Mouse (Mus musculus) C2C12 (cell line): ENCODE data around the gene Slc4a4.

Source experiments
- CTCF ChIP-seq: IDR thresholded peaks from one replicate; pipeline ENCODE4 v1.5.1; 2011; ENCODE audit not compliant: control insufficient read depth, insufficient read depth, insufficient read length
- FOSL1 ChIP-seq: IDR thresholded peaks from one replicate; pipeline ENCODE4 v1.8.0; 2011; ENCODE audit warnings: mild to moderate bottlenecking, low read length; ENCODE audit not compliant: poor library complexity, insufficient read depth, severe bottlenecking
- USF1 ChIP-seq: IDR thresholded peaks from one replicate; pipeline ENCODE4 v1.6.1; 2011; ENCODE audit warnings: low read depth, mild to moderate bottlenecking, control low read depth, moderate library complexity

- TF ChIP-seq CTCF (no peak), USF1 (no peak), FOSL1 (no peak)
Observed at GRCm38 (mm10) chr5:89077711-89078110, 191.1 kb downstream of the Slc4a4 start.
